Mouse (Mus musculus) limb, embryonic 10.5 days (tissue): ENCODE data around the gene Ppm1k. TPM values are rescaled to one million over a fixed set of nuclear protein-coding genes. Genes with fewer than 3 reads are reported as not detected.

Experiments
- DNase-seq: peaks from one replicate; pipeline ENCODE4 v3.0.0-alpha.2; 2017; ENCODE audit warnings: low spot score
- H3K27ac ChIP-seq: fragments of 300-500 bp; sonication (generic); 2 replicates; pipeline ENCODE4 v1.5.1; 2016; ENCODE audit warnings: mild to moderate bottlenecking
- H3K27me3 ChIP-seq: fragments of 300-500 bp; sonication (generic); 2 replicates; pipeline ENCODE4 v1.6.1; 2016; ENCODE audit warnings: low read depth, mild to moderate bottlenecking; ENCODE audit not compliant: poor library complexity, severe bottlenecking
- H3K36me3 ChIP-seq: fragments of 300-500 bp; sonication (generic); 2 replicates; pipeline ENCODE4 v1.6.1; 2016; ENCODE audit warnings: mild to moderate bottlenecking, moderate library complexity
- H3K4me1 ChIP-seq: fragments of 300-500 bp; sonication (generic); 2 replicates; pipeline ENCODE4 v1.6.1; 2016
- H3K4me3 ChIP-seq: fragments of 300-500 bp; sonication (generic); 2 replicates; pipeline ENCODE4 v1.5.1; 2016; ENCODE audit warnings: mild to moderate bottlenecking, moderate library complexity
- H3K9me3 ChIP-seq: fragments of 300-500 bp; sonication (generic); replicated peaks from 2 replicates; pipeline ENCODE4 v1.6.1; 2016; ENCODE audit warnings: mild to moderate bottlenecking
- WGBS: fragments of 180-500 bp; shearing (Covaris S2); methylation state at CpG from one replicate; pipeline ENCODE4 v1.1.7; 2016; 5-methylcytosine and 5-hydroxymethylcytosine counted together
- polyA plus RNA-seq: library from polyadenylated mRNA; unstranded; fragments of >200 nt; fragmentation: Nextera tagmentation; extraction: Ambion mirVana; gene quantifications from 2 replicates; pipeline ENCODE4 v1.2.1, GENCODE M21; 2016

The Ppm1k gene
- polyA plus RNA-seq: 3.4 and 3.7 TPM in 2 replicates

GRCm38 (mm10) chr6:57535386-57535936 lies at the start of gene Ppm1k:
Ppm1k (minus strand) TSS chr6:57535468.
- H3K27ac ChIP-seq: peak within 1 kb of the TSS; percentile 85
- no peaks in the 10 kb centered on the region for H3K9me3 ChIP-seq
- under 1% methylated on average over 24 of the region's 24 CpGs for WGBS
- no peaks in the 10 kb centered on the region for H3K36me3 ChIP-seq
- peaks cover 11% of the 10 kb centered on the region; the same call in 1 of the 2 replicates for H3K4me1 ChIP-seq
- DNase-seq: peak; percentile 93
- H3K4me3 ChIP-seq: peak within 1 kb of the TSS; percentile 73
- no peaks in the 10 kb centered on the region for H3K27me3 ChIP-seq

GRCm38 (mm10) chr6:57582356-57582755 lies 47.1 kb upstream of the Ppm1k start:
- 86% methylated on average over 4 of the region's 4 CpGs for WGBS
- Histone ChIP-seq H3K27ac (no peak overlapping the region), H3K4me1 (peaks cover 5% of the 10 kb centered on the region), H3K4me3 (no peak overlapping the region), H3K27me3 (no peaks in the 10 kb centered on the region), H3K36me3 (no peaks in the 10 kb centered on the region), H3K9me3 (no peaks in the 10 kb centered on the region)
- DNase-seq: no peak

- no peak for DNase-seq
- H3K27ac ChIP-seq: no peak overlapping the region
Observed at GRCm38 (mm10) chr6:57581595-57581994, 46.3 kb upstream of the Ppm1k start.

GRCm38 (mm10) chr6:57580881-57581548 lies 45.7 kb upstream of the Ppm1k start, which contains the start of gene Herc6:
Herc6 (plus strand) TSS chr6:57581000.
- Histone ChIP-seq H3K4me3 (peak within 1 kb of the TSS; percentile 55), H3K27ac (peak within 1 kb of the TSS; percentile 81), H3K27me3 (no peaks in the 10 kb centered on the region), H3K4me1 (peaks cover 5% of the 10 kb centered on the region), H3K36me3 (no peaks in the 10 kb centered on the region), H3K9me3 (no peaks in the 10 kb centered on the region)
- peak; percentile 64 for DNase-seq
- 3% methylated on average over 16 of the region's 16 CpGs for WGBS

More at GRCm38 (mm10) chr6:57581595-57581994, 46.3 kb upstream of the Ppm1k start:
- Histone ChIP-seq H3K4me1 (peaks cover 5% of the 10 kb centered on the region), H3K4me3 (peak overlapping the region; percentile 55; the same call in 1 of the 2 replicates), H3K9me3 (no peaks in the 10 kb centered on the region), H3K36me3 (no peaks in the 10 kb centered on the region), H3K27me3 (no peaks in the 10 kb centered on the region)
- 88% methylated on average over 12 of the region's 12 CpGs for WGBS

- DNase-seq: no peak
- H3K27me3 ChIP-seq: no peaks in the 10 kb centered on the region
- H3K4me1 ChIP-seq: no peaks in the 10 kb centered on the region
- H3K36me3 ChIP-seq: no peaks in the 10 kb centered on the region
- H3K27ac ChIP-seq: no peak overlapping the region
- H3K9me3 ChIP-seq: no peaks in the 10 kb centered on the region
- no peak overlapping the region for H3K4me3 ChIP-seq
Observed at GRCm38 (mm10) chr6:57571587-57571986, 36.3 kb upstream of the Ppm1k start.

- Histone ChIP-seq H3K27me3 (no peaks in the 10 kb centered on the region), H3K9me3 (no peaks in the 10 kb centered on the region), H3K36me3 (no peaks in the 10 kb centered on the region), H3K4me3 (no peak overlapping the region), H3K4me1 (no peaks in the 10 kb centered on the region), H3K27ac (peak overlapping the region; percentile 46; the same call in 1 of the 2 replicates)
- DNase-seq: peak; percentile 30
- 19% methylated on average over 6 of the region's 6 CpGs for WGBS
Observed at GRCm38 (mm10) chr6:57570170-57570974, 35.1 kb upstream of the Ppm1k start.

- 92% methylated on average over 2 of the region's 2 CpGs for WGBS
- no peak overlapping the region for H3K27ac ChIP-seq
- H3K9me3 ChIP-seq: no peaks in the 10 kb centered on the region
- H3K27me3 ChIP-seq: no peaks in the 10 kb centered on the region
- no peak overlapping the region for H3K4me3 ChIP-seq
- no peaks in the 10 kb centered on the region for H3K36me3 ChIP-seq
- no peak for DNase-seq
- H3K4me1 ChIP-seq: no peaks in the 10 kb centered on the region
Observed at GRCm38 (mm10) chr6:57567630-57568029, 32.4 kb upstream of the Ppm1k start.

GRCm38 (mm10) chr6:57565452-57565851 lies 30.2 kb upstream of the Ppm1k start:
- 96% methylated on average over 7 of the region's 7 CpGs for WGBS
- no peaks in the 10 kb centered on the region for H3K9me3 ChIP-seq
- H3K36me3 ChIP-seq: no peaks in the 10 kb centered on the region
- H3K4me1 ChIP-seq: no peaks in the 10 kb centered on the region
- no peak for DNase-seq
- H3K27me3 ChIP-seq: no peaks in the 10 kb centered on the region
- H3K4me3 ChIP-seq: no peak overlapping the region
- no peak overlapping the region for H3K27ac ChIP-seq

GRCm38 (mm10) chr6:57563454-57563853 lies 28.2 kb upstream of the Ppm1k start:
- 90% methylated on average over 1 of the region's 1 CpGs for WGBS
- Histone ChIP-seq H3K4me1 (no peaks in the 10 kb centered on the region), H3K4me3 (no peak overlapping the region), H3K36me3 (no peaks in the 10 kb centered on the region), H3K27ac (no peak overlapping the region), H3K27me3 (no peaks in the 10 kb centered on the region), H3K9me3 (no peaks in the 10 kb centered on the region)
- no peak for DNase-seq

GRCm38 (mm10) chr6:57557796-57558317 lies 22.6 kb upstream of the Ppm1k start:
- no peaks in the 10 kb centered on the region for H3K27me3 ChIP-seq
- H3K27ac ChIP-seq: no peak overlapping the region
- no peak overlapping the region for H3K4me3 ChIP-seq
- H3K4me1 ChIP-seq: no peaks in the 10 kb centered on the region
- no peaks in the 10 kb centered on the region for H3K9me3 ChIP-seq
- DNase-seq: no peak
- H3K36me3 ChIP-seq: no peaks in the 10 kb centered on the region
- 72% methylated on average over 4 of the region's 4 CpGs for WGBS

- no peak for DNase-seq
- no peaks in the 10 kb centered on the region for H3K9me3 ChIP-seq
- no peaks in the 10 kb centered on the region for H3K4me1 ChIP-seq
- WGBS: 76% methylated on average over 3 of the region's 3 CpGs
- H3K27ac ChIP-seq: no peak overlapping the region
- no peaks in the 10 kb centered on the region for H3K27me3 ChIP-seq
- H3K36me3 ChIP-seq: no peaks in the 10 kb centered on the region
- no peak overlapping the region for H3K4me3 ChIP-seq
Observed at GRCm38 (mm10) chr6:57551211-57551796, 16.0 kb upstream of the Ppm1k start.

GRCm38 (mm10) chr6:57544866-57545265 lies 9.6 kb upstream of the Ppm1k start:
- Histone ChIP-seq H3K4me1 (no peaks in the 10 kb centered on the region), H3K36me3 (no peaks in the 10 kb centered on the region), H3K4me3 (no peak overlapping the region), H3K27me3 (no peaks in the 10 kb centered on the region), H3K9me3 (no peaks in the 10 kb centered on the region), H3K27ac (no peak overlapping the region)
- 81% methylated on average over 2 of the region's 2 CpGs for WGBS
- no peak for DNase-seq
